Mouse (Mus musculus) spleen, adult 2 months (tissue): Measurements from ENCODE around the gene Stk11ip. TPM values are rescaled to one million over a fixed set of nuclear protein-coding genes. Genes with fewer than 3 reads are reported as not detected.

Source experiments
- DNase-seq, 2 experiments: peaks; one replicate each; pipeline versions ENCODE4 v3.0.0 to v3.0.0-alpha.2; 2012 to 2021; ENCODE audit warnings: low spot score in 2 of 2, low read depth in 1 of 2
- H3K27ac ChIP-seq: fragments of 200-500 bp; 2 replicates; pipeline ENCODE4 v1.5.1; 2012; ENCODE audit warnings: low read length, inconsistent platforms; ENCODE audit not compliant: insufficient read depth
- H3K27me3 ChIP-seq: fragments of 200-500 bp; 2 replicates; pipeline ENCODE4 v1.6.1; 2012; ENCODE audit warnings: mild to moderate bottlenecking, moderate library complexity, low read length, inconsistent platforms; ENCODE audit not compliant: control insufficient read depth, insufficient read depth
- H3K36me3 ChIP-seq: fragments of 200-500 bp; 2 replicates; pipeline ENCODE4 v1.6.1; 2012; ENCODE audit warnings: mild to moderate bottlenecking, low read length, inconsistent platforms; ENCODE audit not compliant: control insufficient read depth, insufficient read depth
- H3K4me1 ChIP-seq: fragments of 200-500 bp; 2 replicates; pipeline ENCODE4 v1.6.1; 2011; ENCODE audit warnings: inconsistent platforms; ENCODE audit not compliant: control insufficient read depth, insufficient read depth, insufficient read length
- H3K4me3 ChIP-seq: fragments of 200-500 bp; 2 replicates; pipeline ENCODE4 v1.5.1; 2011; ENCODE audit warnings: mild to moderate bottlenecking, inconsistent platforms; ENCODE audit not compliant: insufficient read depth, insufficient read length; ENCODE audit errors: extremely low read depth
- CTCF ChIP-seq: fragments of 200-500 bp; IDR thresholded peaks from 2 replicates; pipeline ENCODE4 v1.5.1; 2011; ENCODE audit warnings: mild to moderate bottlenecking, inconsistent platforms; ENCODE audit not compliant: insufficient read depth, insufficient read length, insufficient replicate concordance; ENCODE audit errors: extremely low read depth
- POLR2A ChIP-seq: fragments of 200-500 bp; IDR thresholded peaks from 2 replicates; pipeline ENCODE4 v1.6.1; 2011; ENCODE audit warnings: low read depth, low read length, inconsistent platforms
- WGBS: fragments of 180-500 bp; shearing (Covaris S2); methylation state at CpG from one replicate; pipeline ENCODE4 v1.1.7; 2018; 5-methylcytosine and 5-hydroxymethylcytosine counted together
- polyA plus RNA-seq: library from polyadenylated mRNA; depleted of rRNA; stranded (reverse); fragments of >200 nt; gene quantifications from 2 replicates; pipeline ENCODE4 v1.2.3, GENCODE M21; 2012

The Stk11ip gene
- polyA plus RNA-seq, 1 experiment = 77.3 TPM

- Histone ChIP-seq H3K36me3 (no peaks in the 10 kb centered on the region), H3K4me1 (no peaks in the 10 kb centered on the region; the same call in 1 of the 2 replicates), H3K27me3 (peaks cover 13% of the 10 kb centered on the region), H3K4me3 (no peak overlapping the region), H3K27ac (no peak overlapping the region)
- TF ChIP-seq POLR2A = no peak
- TF ChIP-seq CTCF = no peak
- 94% methylated on average over 24 of the region's 25 CpGs for WGBS
- DNase-seq = no peak
Measured at GRCm38 (mm10) chr1:75502945-75503650, 18.2 kb upstream of the Stk11ip start.

DNA sequence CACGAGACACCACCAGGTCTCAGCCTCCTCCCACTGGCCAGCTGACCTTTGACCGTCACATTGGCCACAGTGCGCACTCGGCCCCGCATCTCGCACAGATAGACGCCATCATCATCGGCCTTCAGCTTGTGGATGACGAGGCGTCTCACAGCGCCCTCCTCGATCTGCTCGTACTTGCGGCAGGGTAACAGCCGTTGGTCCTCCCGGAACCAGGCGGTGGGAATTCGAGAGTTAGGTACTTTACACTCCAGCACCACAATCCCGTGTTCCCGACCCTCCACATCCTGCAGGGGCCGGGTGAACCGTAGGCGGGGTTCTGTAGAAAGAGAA is 17.7 kb upstream of the Stk11ip start:
- WGBS = 92% methylated on average over 23 of the region's 23 CpGs
- H3K36me3 ChIP-seq = no peaks in the 10 kb centered on the region
- H3K27me3 ChIP-seq = peaks cover 13% of the 10 kb centered on the region

DNA sequence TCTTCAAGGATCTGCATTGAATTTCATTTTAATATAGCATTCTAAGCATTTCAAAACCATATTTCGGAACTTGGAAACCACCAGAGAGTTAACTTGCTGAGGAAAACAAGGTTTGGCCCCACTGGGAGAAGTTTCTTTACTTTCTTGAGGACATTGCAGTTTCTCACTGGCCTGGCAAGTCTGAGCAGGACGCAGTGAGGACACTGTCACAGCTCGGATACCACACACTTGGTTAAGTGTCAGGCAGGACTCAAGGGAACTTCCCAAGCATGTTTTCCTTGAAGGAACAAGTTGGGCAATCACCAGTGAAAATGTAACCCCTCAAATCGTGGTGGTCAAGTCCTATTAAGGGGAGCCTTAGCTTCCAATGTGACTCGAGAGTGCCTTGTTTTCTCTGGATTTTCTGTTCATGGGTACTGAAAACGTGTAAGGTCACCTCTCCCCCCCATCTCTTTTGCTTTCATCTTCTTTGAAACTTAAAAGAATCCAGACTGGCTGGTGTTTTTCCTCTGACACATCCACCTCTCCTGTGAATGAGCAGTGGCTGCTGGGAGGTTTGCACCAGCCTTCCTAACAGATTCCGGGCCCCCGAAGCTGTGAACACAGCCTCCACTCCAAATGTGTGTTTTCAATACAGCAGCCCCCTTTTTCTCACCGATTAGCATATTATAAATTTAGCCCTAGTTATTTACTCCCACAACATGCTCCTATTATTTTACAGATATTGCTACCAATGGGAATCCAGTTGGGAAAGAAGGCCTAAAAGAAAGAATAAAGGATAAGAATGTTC is 16.9 kb upstream of the Stk11ip start:
- no peak overlapping the region for H3K27ac ChIP-seq
- H3K36me3 ChIP-seq = no peaks in the 10 kb centered on the region
- H3K4me1 ChIP-seq = no peaks in the 10 kb centered on the region; the same call in 1 of the 2 replicates
- DNase-seq = no peak
- WGBS = 80% methylated on average over 9 of the region's 9 CpGs
- peaks cover 13% of the 10 kb centered on the region for H3K27me3 ChIP-seq
- TF ChIP-seq POLR2A (no peak), CTCF (no peak)
- H3K4me3 ChIP-seq = no peak overlapping the region

More for the DNA sequence above, 17.7 kb upstream of the Stk11ip start:
- Histone ChIP-seq H3K4me3 (no peak overlapping the region), H3K4me1 (no peaks in the 10 kb centered on the region; the same call in 1 of the 2 replicates), H3K27ac (no peak overlapping the region)
- no peak for DNase-seq
- TF ChIP-seq CTCF = no peak
- TF ChIP-seq POLR2A = no peak

DNA sequence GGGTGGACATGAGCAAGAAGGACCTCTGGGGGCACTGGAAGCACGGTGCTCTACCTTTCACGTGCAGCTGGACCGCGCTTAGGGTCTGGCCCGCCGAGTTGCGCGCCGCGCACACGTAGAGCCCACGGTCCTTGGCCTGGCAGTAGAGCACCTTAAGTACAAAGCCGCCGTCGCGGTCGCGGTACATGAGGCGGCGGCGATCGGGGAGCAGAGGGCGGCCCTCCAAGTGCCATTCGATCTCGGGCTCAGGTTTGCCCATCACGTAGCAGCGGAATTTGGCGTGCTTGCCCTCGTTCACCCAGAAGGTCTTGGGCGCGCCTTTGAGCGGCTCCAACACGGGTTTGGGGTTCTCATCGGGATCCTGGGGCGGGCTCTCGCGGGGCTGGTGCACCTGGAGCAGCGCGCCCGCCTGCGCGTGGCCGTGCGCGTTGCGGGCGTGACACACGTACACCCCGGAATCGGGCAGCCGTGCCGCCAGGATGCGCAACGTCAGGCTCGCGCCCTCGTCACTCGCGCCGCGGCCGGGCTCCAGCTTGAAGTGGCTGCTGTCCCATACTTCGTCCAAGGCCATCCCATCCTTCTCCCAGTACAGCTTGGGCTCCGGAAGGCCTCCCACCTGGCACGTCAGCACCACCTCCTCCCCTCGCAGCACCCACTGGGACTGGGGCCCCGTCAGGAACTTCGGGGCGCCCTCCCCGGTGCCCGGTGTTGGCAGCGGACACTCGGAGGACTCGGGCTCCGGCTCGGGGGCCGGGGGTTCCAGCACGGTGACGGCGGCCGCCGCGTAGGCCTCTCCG is 16.0 kb upstream of the Stk11ip start:
- H3K27me3 ChIP-seq = peaks cover 13% of the 10 kb centered on the region
- no peaks in the 10 kb centered on the region; the same call in 1 of the 2 replicates for H3K4me1 ChIP-seq
- no peak for TF ChIP-seq CTCF
- no peak for TF ChIP-seq POLR2A
- H3K4me3 ChIP-seq = peak overlapping the region; percentile 16
- H3K36me3 ChIP-seq = no peaks in the 10 kb centered on the region
- WGBS = 3% methylated on average over 84 of the region's 84 CpGs
- no peak overlapping the region for H3K27ac ChIP-seq
- DNase-seq = no peak

DNA sequence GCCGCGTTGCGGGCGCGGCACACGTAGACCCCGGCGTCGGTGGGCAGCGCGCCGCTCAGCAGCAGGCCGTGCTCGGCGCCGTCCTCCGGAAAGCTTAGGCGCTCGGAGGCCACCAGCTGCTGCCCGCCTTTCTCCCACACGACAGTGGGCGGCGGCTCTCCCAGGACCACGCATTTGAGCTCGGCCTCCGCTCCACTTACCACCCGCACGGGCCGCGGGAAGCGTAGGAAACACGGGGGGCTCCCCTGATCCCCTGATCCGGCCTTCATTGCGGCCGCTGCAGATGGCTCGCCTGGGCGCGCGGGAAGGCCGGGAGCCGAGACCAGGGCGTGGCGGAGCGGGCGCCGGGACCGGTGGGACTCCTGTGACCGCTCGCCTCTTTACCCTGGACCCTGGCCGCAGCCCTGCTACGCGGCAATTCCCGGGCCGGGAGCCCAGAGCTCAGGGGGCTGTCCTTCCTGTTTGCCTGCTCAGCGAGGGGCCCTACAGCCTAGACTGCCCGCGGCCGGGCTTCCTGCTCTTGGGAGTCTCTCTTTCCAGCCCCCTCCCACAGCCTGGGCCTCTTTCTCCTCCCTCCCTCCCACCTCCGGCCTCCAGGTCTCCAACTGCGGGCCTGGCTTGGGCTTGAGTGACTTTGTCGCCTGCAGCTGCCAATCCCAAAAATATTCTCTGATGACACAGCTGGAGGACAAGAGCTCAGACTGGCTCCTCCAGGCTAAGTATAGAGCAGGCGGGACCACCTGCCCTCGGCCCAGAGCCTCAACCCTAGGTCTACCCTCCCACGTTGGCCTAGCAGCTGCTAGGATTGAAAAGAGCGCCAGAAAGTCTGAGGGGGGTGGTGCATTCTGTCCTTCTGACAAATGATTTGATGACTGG is 15.1 kb upstream of the Stk11ip start, which contains the start of gene Obsl1:
Obsl1 (minus strand) TSS at position 497 of the 876 bp plus-strand sequence.
- WGBS = 4% methylated on average over 64 of the region's 65 CpGs
- Histone ChIP-seq H3K4me1 (no peaks in the 10 kb centered on the region; the same call in 1 of the 2 replicates), H3K27ac (no peak within 1 kb of the TSS), H3K4me3 (peak within 1 kb of the TSS; percentile 16), H3K36me3 (no peaks in the 10 kb centered on the region), H3K27me3 (peaks cover 13% of the 10 kb centered on the region)
- no peak for DNase-seq
- TF ChIP-seq CTCF (no peak), POLR2A (no peak)

- no peak for TF ChIP-seq POLR2A
- no peak for TF ChIP-seq CTCF
- Histone ChIP-seq H3K27me3 (peaks cover 13% of the 10 kb centered on the region), H3K27ac (no peak within 1 kb of the TSS), H3K4me3 (peak within 1 kb of the TSS; percentile 16; the same call in 1 of the 2 replicates), H3K4me1 (no peaks in the 10 kb centered on the region; the same call in 1 of the 2 replicates), H3K36me3 (no peaks in the 10 kb centered on the region)
- WGBS = 88% methylated on average over 10 of the region's 10 CpGs
- no peak for DNase-seq
Measured at GRCm38 (mm10) chr1:75507006-75507405, 14.3 kb upstream of the Stk11ip start, which contains the start of gene Inha. TSS of gene Inha (plus strand) at chr1:75507077.
